Mouse (Mus musculus) erythroblast, adult 5-6 weeks (primary cell): ENCODE data around the gene Tmem175. TPM values are rescaled to one million over a fixed set of nuclear protein-coding genes. Genes with fewer than 3 reads are reported as not detected.

Experiments used
- ATAC-seq: replicated peaks from 2 replicates; pipeline ENCODE4 v1.8.0; 2016; ENCODE audit warnings: moderate number of reproducible peaks, mild to moderate bottlenecking, moderate TSS enrichment, inconsistent platforms; ENCODE audit not compliant: poor library complexity, low FRiP score, severe bottlenecking
- total RNA-seq, 2 experiments: library from RNA; stranded (forward) in 1 of 2; stranded (reverse) in 1 of 2; fragments of 150-400 nt in 1 of 2; fragments of 200-764, 138-1000 nt in 1 of 2; gene quantifications; 2 replicates each; pipeline versions ENCODE4 v1.2.3 to v1.2.4; 2015 to 2017; ENCODE audit warnings: low replicate concordance in 2 of 2

Tmem175 gene
- total RNA-seq, 2 experiments from 2014 or later: 9.2 to 12.5 TPM

DNA sequence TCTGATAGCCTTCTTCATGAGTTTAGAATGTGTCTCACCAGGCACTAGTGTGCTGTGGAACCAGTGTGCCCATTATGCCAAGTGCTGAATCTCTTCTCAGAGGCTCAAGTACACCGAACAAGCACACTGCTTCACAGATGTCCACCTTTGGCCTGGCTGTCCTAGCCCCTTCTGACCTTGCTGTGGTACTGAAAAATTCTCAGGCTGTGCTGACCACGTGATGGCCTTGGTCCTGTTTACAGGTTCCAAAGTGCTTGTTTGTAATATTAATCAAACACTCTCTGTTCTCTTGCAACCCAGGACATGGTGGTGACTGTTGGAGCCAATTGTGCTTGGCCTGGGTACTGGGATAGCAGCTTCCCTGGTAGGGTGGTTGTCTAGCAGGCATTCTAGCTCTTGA, 45.1 kb downstream of the Tmem175 start:
- ATAC-seq: no peak

DNA sequence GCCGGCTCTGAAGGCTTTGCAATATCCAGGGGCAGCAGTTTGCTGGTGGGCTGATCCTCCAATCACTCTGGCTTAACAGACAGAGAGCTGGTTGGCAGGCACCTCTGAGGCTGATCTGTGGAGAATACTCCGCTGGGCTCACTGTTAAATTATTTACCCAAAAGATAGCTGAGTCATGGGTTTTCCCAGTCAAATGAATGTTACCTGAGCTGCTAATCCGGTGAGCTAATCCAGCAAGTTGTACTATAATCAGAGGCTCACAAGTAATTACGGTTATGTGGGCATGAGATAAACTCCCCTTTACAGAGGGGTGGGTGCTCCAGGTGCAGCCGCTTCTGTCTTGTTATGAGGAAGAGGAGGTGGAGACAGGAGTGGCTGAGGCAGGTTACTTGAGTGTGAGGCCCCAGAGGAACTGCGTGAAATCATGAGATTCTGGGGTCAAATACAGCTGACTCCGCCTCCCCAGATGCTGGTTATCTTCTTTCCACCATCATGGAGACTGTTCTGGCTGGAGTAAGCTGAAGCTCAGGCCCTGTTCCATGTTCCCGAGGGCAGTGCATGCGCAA, 45.8 kb downstream of the Tmem175 start, which contains the start of gene Slc26a1:
Gene Slc26a1 (minus strand): TSS at position 319 of the 566 bp plus-strand sequence.
- peak; percentile 37 for ATAC-seq

DNA sequence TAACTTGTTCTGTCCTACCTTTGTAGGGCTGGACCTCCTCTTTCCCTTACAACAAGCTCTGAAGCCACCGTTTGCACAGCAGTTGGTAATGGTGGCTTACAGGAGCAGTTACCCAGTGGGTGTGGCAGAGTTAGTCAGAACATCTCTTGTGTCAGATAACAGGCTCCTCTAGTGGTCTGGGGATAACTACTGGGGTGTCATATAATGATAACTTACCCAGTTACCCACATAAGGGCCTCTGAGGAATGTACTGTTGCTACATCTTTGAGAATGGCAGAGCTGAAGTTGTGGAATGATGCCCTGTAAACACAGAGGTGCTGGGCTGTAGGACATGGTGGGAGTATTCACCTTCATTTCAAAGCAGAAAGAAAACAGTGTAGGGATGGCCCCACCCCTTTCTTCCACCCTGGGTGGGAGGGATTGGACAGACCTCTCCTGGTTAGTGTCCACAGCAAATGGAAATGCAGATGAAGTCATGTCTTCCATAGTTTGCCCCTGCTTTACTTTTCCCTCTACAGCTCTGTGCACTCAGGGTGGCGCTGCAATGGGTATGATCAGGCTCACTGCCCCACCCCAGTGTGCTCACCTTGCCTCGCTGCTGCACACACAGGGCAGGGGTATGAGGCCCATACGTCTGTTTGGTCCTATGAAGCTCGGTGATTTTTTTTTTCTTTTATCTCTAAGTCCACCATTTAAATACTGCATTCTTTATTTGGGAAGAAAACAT, 47.4 kb downstream of the Tmem175 start:
- peak; percentile 65 for ATAC-seq

DNA sequence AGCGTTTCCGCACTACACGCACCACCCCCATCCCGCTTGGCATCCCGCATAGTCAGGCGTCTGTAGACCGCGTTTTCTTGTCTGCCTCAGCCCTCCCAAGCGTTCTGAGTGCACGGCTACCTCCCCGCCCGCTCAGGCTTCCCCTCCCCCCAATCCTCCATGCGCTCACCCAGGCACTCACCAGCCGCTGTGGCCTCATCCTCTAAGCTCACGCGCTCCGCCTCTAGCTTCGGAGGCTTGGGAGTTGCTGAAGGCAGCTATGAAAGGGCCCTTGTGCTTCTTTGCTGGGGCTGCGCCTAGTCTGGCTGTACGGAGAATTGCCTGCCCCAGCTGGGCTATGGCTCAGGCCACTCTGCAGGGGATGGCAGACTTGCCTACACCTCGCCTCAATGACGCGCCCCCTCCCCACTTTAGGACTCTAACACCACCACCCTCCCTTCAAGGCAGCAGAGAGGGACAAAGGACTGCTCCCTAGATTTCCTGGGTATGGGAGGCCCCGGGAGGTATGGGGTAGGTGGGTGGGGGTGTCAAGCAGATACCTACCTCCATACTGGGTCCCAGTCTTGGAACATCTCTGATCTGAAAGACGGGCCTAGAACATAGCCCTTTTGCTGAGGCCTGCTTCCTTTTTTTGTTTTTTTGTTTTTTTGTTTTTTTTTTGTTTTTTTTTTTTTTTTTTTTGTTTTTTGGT, 48.2 kb downstream of the Tmem175 start:
- no peak for ATAC-seq

DNA sequence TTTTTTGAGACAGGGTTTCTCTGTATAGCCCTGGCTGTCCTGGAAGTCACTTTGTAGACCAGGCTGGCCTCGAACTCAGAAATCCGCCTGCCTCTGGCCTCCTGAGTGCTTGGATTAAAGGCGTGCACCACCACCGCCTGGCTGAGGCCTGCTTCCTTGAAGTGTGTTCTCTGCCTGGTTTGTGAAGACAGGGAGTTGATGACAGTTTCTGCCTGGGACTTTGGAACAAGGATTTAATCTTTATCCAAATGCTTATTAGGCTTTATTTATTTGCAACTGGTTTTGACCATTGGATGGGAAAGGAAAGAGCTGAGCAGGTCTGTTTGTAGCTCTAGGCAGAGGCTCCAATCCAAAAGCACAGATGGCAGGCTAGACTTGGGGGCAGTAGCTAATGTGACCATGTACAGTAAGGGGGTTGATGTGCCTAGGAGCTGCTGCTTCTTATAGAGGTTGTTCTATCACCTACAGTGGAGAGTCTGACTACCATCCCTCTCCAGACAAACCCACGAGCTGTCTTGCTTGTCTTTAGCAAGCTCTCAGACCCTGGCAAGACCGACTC, 48.8 kb downstream of the Tmem175 start:
- ATAC-seq: no peak

DNA sequence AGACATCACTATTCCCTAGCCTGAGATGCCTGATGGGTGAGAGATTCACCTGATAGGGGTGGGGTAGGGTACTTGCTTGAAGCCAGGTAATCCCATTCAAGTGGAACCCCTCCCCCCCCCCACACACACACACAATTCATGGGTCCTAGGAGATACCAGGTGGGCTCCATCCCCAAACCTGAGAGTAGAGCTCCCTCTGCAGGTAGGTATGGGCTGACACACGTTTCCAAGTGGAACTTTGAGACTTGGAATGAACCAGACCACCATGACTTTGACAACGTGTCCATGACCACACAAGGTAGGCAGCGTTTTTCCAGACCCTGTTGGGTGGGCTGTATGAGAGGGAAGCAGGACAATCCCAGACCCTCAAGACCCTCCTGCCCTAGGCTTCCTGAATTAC, 50.3 kb downstream of the Tmem175 start:
- no peak for ATAC-seq

DNA sequence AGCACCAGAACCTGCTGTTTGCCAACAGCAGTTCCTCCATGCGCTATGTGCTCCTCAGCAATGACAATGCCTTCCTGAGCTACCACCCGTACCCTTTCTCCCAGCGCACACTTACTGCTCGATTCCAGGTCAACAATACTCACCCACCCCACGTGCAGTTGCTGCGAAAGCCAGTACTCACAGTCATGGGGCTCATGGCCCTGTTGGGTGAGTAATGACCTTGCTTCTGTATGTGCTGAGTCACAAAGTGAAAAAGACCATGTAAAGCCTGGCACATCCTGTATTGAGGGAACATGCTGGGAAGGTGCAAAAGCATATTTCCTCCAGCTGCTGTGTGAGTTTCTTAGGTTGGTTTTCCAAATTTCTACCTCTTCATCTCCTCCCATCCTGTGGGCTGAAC, 51.3 kb downstream of the Tmem175 start:
- no peak for ATAC-seq

DNA sequence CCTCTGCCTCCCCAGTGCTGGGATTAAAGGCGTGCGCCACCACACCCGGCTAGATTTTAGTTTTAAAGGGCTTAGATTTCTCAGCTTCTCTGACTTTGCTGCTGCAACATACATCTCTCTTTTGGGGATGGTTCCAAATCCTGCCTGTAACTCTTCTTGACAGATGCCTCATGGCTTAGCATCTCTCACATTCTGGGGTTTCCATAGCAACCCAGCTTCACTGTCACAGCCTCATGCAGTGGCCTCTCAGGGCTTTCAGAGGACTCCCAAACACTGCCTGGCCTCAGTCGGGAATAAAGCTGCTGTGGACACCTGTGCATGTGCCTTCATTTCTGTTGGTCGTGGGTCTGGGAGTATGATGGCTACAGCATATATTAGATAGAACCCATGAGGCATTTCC, 59.5 kb downstream of the Tmem175 start:
- no peak for ATAC-seq

DNA sequence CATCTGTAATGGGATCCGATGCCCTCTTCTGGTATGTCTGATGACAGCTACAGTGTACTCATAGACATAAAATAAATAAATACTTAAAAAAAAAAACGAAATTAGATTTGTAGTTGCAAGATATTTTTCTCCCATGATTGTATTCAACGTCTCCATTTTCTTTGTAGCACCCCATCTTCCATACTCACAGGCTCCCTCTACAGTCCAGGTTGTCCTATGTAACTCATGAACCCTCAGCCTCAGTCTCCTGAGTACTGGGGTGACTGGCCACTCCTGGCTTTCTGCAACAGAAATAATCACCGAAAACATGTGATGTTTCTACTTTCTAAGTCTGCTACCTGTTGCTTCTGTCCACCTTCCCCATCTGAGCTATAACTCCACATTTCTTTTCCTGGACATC, 61.6 kb downstream of the Tmem175 start:
- peak; percentile 49; the same call in 1 of the 2 replicates for ATAC-seq

DNA sequence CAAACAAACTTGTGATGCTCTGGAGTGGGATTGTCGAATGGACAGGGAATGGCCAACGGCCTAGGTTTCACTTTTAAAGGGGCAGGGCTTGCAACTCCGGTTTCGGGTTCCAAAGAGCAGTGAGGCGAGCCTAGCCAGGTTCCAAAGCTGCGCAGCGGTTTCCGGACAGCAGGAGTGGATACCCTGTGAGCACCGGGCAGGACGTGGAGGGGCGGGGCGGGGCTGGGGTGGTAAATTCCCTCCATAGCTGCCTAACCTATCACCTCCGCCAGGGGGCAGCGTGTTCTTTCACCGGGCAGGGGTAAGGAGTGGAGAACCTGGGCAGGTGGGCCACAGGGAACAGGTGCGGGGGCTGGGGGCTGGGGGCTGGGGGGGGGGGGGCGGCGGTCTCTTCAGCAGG, 62.7 kb downstream of the Tmem175 start, which contains the start of gene Fgfrl1:
Gene Fgfrl1 (plus strand): TSS at position 112 of the 400 bp plus-strand sequence.
- ATAC-seq: peak; percentile 48

DNA sequence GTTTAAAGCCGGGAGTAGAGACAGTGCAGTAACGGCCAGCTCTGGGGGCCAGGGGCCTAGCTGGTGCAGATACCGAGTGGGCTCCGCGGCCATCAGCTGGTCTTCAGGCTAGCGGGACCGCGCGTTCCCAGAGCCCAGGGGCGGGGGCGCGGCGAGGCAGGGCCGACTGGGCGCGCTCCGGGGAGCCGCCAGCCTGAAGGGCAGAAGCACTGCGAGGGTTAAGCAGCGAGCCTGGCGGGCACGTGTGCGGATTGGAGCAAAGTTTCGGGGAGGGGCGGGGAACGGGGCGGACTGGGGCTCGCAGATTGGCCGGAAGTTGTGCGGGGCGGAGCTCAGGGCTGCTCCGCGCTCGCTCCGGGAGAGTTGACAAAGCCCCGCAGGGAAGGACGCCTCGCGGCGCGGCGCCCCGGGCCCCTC, 64.3 kb downstream of the Tmem175 start:
- ATAC-seq: peak; percentile 87

DNA sequence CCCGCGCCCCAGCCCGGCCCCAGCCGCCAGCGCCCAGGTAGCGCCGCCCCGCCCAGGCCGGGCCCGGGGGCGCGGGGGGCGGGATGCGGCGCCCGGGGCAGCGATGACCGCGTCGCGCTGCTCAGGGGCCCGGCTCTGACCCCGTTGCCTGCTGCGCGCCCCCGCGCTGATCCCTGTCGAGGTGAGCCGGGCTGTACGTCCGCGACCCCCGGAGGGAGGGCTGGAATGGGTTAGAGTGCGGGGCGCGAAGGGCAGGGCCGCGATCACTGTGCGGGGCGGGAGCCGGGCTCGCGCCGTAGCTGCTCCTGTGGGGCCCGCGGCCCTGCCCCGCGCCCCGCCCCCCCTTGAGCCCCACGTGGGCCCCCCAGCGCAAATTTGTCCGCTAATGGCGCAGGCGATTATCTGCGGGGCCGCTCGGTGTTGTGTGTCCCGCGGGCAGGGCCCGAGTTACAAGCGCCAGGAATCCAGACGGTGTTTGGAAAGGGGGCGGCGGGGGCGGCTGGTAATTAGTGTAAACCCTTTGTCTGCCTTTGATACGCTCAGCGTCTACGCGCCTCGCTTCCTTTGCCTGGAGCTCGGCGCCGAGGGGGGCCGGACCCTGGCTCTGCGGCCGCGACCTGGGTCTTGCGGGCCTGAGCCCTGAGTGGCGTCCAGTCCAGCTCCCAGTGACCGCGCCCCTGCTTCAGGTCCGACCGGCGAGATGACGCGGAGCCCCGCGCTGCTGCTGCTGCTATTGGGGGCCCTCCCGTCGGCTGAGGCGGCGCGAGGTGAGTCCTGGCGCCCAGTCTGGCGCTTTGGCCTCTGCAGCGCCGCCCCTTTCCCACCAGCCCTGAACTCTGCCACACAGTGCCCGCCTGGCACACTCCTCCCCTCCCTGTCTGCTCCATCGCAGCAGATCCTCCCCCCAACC, 65.0 kb downstream of the Tmem175 start:
- ATAC-seq: peak; percentile 34

DNA sequence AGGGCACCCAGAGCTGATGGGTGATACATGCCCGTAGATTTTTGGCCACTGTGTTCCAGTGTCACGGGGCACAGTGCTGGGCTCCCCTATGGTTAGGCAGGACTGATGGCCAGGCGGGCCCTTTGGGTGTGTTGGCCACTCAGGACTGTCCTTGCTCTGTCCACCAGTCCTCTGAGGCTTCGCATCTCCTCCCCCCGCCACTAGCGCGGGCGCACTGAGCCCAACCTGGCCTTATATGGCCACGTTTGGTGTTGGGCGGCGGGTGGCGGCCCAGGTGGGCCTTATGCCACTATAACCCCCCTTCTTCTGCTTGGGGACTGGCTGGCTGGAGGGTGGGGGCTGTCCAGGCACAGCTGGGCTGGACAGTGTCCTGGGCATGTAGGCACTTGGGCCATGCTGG, 66.3 kb downstream of the Tmem175 start:
- ATAC-seq: no peak

DNA sequence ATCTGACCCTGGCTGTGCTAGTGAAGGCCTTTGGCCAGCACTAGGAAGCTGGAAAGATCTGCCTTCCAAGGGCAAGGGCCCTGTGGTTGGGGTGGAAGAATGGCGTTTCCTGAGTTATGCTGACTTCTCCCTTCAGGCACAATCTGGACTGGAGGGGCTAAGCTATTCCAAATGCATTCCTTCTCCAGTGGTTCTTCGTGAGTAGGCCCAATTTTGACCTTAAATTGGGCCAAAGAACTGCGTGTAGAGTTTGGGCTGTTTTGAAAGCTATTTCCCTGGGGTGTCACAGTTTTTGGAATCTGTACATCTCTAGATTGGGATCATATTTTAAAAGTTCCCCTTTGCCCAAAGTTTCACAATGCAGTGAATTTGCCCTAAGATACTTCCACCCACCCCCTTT, 67.0 kb downstream of the Tmem175 start:
- ATAC-seq: no peak

DNA sequence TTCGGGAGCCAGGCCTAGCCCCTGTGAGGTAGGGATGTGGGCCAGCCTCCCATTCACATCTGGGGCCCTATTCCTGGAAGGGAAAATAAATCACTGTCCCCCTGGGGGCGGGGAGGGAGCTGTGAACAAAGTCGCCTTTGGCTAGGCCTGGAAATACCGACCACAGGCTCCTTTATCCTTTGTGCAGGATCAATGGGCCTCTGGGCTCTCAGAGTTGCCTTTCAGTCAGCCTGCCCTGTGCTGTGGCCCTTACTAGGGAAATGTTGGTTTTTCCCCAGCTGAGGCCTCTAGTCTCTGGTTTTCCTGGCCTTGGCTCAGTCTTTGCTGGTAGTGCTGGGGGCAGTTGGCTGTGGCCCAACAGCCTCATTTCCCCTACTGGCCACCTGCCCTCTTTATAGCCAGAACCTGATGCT, 67.8 kb downstream of the Tmem175 start:
- ATAC-seq: no peak

Other genes with a start within 250 kb of the Tmem175 start
- gene Pde6b, start 241.4 kb upstream of the Tmem175 start, total RNA-seq (2015; ENCODE audit: low replicate concordance): not detected in 2 replicates
- gene Pde6b, start 241.4 kb upstream of the Tmem175 start, total RNA-seq (2017; ENCODE audit: low replicate concordance): not detected in 2 replicates
- 69.9 and 81.5 TPM in 2 replicates for gene Atp5k, start 195.3 kb upstream of the Tmem175 start, total RNA-seq (2015; ENCODE audit: low replicate concordance)
- 31.2 and 92.7 TPM in 2 replicates for gene Atp5k, start 195.3 kb upstream of the Tmem175 start, total RNA-seq (2017; ENCODE audit: low replicate concordance)
- gene Mfsd7a, start 180.9 kb upstream of the Tmem175 start, total RNA-seq (2015; ENCODE audit: low replicate concordance): 1.0 and 1.5 TPM in 2 replicates
- 0.43 TPM in 1 of 2 replicates, not detected in the other for gene Mfsd7a, start 180.9 kb upstream of the Tmem175 start, total RNA-seq (2017; ENCODE audit: low replicate concordance)
- 2.5 and 10.9 TPM in 2 replicates for gene Pcgf3, start 168.5 kb upstream of the Tmem175 start, total RNA-seq (2015; ENCODE audit: low replicate concordance)
- 2.6 and 7.7 TPM in 2 replicates for gene Pcgf3, start 168.5 kb upstream of the Tmem175 start, total RNA-seq (2017; ENCODE audit: low replicate concordance)
- not detected in 2 replicates for gene Cplx1, start 79.7 kb upstream of the Tmem175 start, total RNA-seq (2015; ENCODE audit: low replicate concordance)
- gene Cplx1, start 79.7 kb upstream of the Tmem175 start, total RNA-seq (2017; ENCODE audit: low replicate concordance): not detected in 2 replicates
- 24.8 and 36.8 TPM in 2 replicates for gene Gak, start within 50 bp of the Tmem175 start, total RNA-seq (2015; ENCODE audit: low replicate concordance)
- 25.4 and 31.9 TPM in 2 replicates for gene Gak, start within 50 bp of the Tmem175 start, total RNA-seq (2017; ENCODE audit: low replicate concordance)
- gene Idua, start 30.6 kb downstream of the Tmem175 start, total RNA-seq (2015; ENCODE audit: low replicate concordance): 2.9 and 8.8 TPM in 2 replicates
- gene Idua, start 30.6 kb downstream of the Tmem175 start, total RNA-seq (2017; ENCODE audit: low replicate concordance): 1.1 and 2.7 TPM in 2 replicates
- 0.96 and 4.8 TPM in 2 replicates for gene Dgkq, start 39.9 kb downstream of the Tmem175 start, total RNA-seq (2015; ENCODE audit: low replicate concordance)
- gene Dgkq, start 39.9 kb downstream of the Tmem175 start, total RNA-seq (2017; ENCODE audit: low replicate concordance): 0.70 and 1.3 TPM in 2 replicates
- 0.38 and 3.3 TPM in 2 replicates for gene Slc26a1, start 45.8 kb downstream of the Tmem175 start, total RNA-seq (2015; ENCODE audit: low replicate concordance)
- gene Slc26a1, start 45.8 kb downstream of the Tmem175 start, total RNA-seq (2017; ENCODE audit: low replicate concordance): 0.68 and 1.4 TPM in 2 replicates
- 14.0 and 15.2 TPM in 2 replicates for gene Fgfrl1, start 62.6 kb downstream of the Tmem175 start, total RNA-seq (2015; ENCODE audit: low replicate concordance)
- 18.5 and 21.0 TPM in 2 replicates for gene Fgfrl1, start 62.6 kb downstream of the Tmem175 start, total RNA-seq (2017; ENCODE audit: low replicate concordance)
- gene Rnf212, start 145.2 kb downstream of the Tmem175 start, total RNA-seq (2015; ENCODE audit: low replicate concordance): 2.5 TPM in 1 of 2 replicates, not detected in the other
- gene Rnf212, start 145.2 kb downstream of the Tmem175 start, total RNA-seq (2017; ENCODE audit: low replicate concordance): 3.1 and 5.5 TPM in 2 replicates
- gene Tmed11, start 165.6 kb downstream of the Tmem175 start, total RNA-seq (2015; ENCODE audit: low replicate concordance): not detected in 2 replicates
- gene Tmed11, start 165.6 kb downstream of the Tmem175 start, total RNA-seq (2017; ENCODE audit: low replicate concordance): not detected in 2 replicates
- gene Vmn2r8, start 179.1 kb downstream of the Tmem175 start, total RNA-seq (2015; ENCODE audit: low replicate concordance): not detected in 2 replicates
- gene Vmn2r8, start 179.1 kb downstream of the Tmem175 start, total RNA-seq (2017; ENCODE audit: low replicate concordance): not detected in 2 replicates
- gene Vmn2r9, start 222.8 kb downstream of the Tmem175 start, total RNA-seq (2015; ENCODE audit: low replicate concordance): not detected in 2 replicates
- gene Vmn2r9, start 222.8 kb downstream of the Tmem175 start, total RNA-seq (2017; ENCODE audit: low replicate concordance): not detected in 2 replicates